Mouse (Mus musculus): ENCODE data around the gene Srgn. TPM values are rescaled to one million over a fixed set of nuclear protein-coding genes. Genes with fewer than 3 reads are reported as not detected.

The Srgn gene
- polyA plus RNA-seq, 1 experiment from 2014 or later = 2.5 TPM

DNA sequence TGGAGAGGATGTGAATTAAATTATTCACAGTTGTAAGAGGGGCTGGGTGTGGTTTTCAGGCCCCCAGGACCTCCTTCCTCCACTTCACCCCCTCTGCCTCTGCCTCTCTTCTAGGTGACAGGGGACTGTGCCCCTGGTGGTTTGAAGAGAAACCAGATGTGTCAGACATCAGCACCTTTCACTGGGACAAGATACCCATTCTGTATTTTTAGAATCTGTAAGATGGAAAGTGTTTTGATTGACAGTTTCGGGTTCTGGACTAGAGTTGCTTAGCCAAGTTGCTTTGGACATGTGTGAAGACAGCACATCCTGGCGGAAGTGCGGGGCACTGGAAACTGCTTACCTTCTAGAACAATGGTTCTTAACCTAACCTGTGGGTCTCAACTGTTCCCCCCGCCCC, 17.1 kb upstream of the Srgn start:
- no peaks in the 10 kb centered on the region for H3K36me3 ChIP-seq
- H3K27ac ChIP-seq = no peak overlapping the region
- H3K9me3 ChIP-seq (replicated peaks) = no peaks in the 10 kb centered on the region
- no peaks in the 10 kb centered on the region for H3K4me1 ChIP-seq
- no peak overlapping the region for H3K4me3 ChIP-seq
- no peaks in the 10 kb centered on the region for H3K27me3 ChIP-seq (ENCODE audit: low read depth, poor library complexity, severe bottlenecking)
- 90% methylated on average over 4 of the region's 4 CpGs for WGBS
- DNase-seq (ENCODE audit: low spot score) = no peak

DNA sequence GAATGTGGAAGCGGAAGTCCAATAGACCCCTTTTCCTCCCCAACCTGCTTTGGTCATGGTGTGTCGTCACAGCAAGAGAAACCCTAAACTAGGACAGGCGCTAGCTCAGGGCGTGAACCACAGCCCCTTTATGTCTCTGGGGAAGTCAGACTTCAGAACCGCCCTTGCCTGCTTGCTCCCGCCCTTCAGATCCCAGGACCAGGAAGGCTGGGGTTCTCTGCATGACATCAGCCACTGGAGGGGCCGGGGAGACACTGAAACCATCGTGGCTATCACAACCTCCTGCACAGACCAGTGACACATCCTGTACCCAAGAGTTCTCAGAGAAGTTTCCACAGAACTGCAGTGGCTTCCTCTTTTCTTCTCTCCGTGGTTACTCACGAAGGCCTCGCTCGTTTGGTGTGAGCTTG, 16.2 kb upstream of the Srgn start:
- Histone ChIP-seq H3K27me3 (ENCODE audit: low read depth, poor library complexity, severe bottlenecking) (no peaks in the 10 kb centered on the region), H3K4me3 (no peak overlapping the region), H3K36me3 (no peaks in the 10 kb centered on the region), H3K27ac (no peak overlapping the region), H3K9me3 (replicated peaks) (no peaks in the 10 kb centered on the region), H3K4me1 (no peaks in the 10 kb centered on the region)
- WGBS = 80% methylated on average over 12 of the region's 12 CpGs
- DNase-seq (ENCODE audit: low spot score) = no peak

DNA sequence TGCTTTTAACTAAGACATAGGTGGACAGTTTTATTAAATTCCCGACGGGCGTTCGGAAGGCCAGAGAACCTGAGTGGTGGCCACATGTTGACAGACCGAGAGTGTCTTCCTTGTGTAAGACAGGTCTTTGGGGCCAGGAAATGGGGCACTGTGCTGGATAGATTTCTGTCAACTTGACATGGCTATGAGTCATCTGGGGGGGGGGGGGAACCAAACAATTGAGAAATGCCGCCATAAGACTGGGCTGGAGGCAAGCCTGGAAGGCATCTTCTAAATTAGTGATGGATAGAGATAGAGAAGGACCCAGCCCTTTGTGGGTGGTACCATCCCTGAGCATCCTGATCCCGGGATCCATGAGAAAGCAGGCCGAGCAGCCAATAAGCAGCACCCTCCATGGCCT, 15.7 kb upstream of the Srgn start:
- Histone ChIP-seq H3K4me1 (no peaks in the 10 kb centered on the region), H3K36me3 (no peaks in the 10 kb centered on the region), H3K27me3 (ENCODE audit: low read depth, poor library complexity, severe bottlenecking) (no peaks in the 10 kb centered on the region), H3K9me3 (replicated peaks) (no peaks in the 10 kb centered on the region), H3K27ac (no peak overlapping the region), H3K4me3 (no peak overlapping the region)
- no peak for DNase-seq (ENCODE audit: low spot score)
- WGBS = 95% methylated on average over 8 of the region's 8 CpGs

DNA sequence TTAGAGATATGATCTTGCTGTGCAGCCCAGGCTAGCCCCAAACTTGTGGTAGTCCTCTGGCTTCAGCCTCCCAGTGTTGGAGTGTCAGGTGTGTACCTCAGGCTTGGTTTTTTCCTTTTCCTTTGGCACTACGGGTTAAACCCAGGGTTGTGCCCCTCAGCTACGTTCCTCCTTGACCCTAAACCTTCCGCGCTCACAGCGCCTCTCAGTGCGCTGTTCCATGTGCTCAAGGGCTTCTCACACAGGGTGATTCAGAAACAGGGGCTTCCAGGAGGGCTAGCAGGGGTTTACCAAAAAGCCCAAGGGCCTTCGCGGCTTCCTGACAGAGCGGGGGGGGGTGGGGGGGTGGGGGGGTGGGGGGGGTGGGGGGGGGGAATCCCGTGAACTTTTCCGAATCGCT, 15.3 kb upstream of the Srgn start:
- no peaks in the 10 kb centered on the region for H3K27me3 ChIP-seq (ENCODE audit: low read depth, poor library complexity, severe bottlenecking)
- H3K36me3 ChIP-seq = no peaks in the 10 kb centered on the region
- no peaks in the 10 kb centered on the region for H3K9me3 ChIP-seq (replicated peaks)
- 91% methylated on average over 12 of the region's 12 CpGs for WGBS
- DNase-seq (ENCODE audit: low spot score) = no peak
- H3K4me1 ChIP-seq = no peaks in the 10 kb centered on the region
- no peak overlapping the region for H3K27ac ChIP-seq
- H3K4me3 ChIP-seq = no peak overlapping the region

DNA sequence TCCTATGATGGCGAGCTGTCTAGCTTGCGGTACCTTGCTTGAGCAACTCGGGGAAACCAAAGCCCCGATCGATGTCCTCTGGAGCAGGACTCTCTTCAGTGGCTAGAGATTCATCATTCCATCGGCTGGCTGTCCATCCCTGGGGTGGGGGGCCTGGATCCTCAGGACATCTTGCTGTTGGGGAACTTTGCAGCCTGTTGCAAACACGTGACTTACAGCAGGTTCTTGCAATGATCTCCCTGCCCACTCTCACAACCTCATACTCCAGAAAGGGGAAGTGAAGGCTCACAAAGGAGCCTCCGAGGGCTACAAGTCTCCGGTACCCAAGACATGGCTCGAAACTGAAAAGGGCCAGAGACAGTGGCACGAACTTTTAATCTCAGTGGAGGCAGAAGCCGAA, 14.2 kb upstream of the Srgn start:
- DNase-seq (ENCODE audit: low spot score) = no peak
- Histone ChIP-seq H3K4me3 (no peak overlapping the region), H3K9me3 (replicated peaks) (no peaks in the 10 kb centered on the region), H3K27ac (no peak overlapping the region), H3K36me3 (no peaks in the 10 kb centered on the region), H3K27me3 (ENCODE audit: low read depth, poor library complexity, severe bottlenecking) (no peaks in the 10 kb centered on the region), H3K4me1 (no peaks in the 10 kb centered on the region)
- WGBS = 92% methylated on average over 12 of the region's 12 CpGs

DNA sequence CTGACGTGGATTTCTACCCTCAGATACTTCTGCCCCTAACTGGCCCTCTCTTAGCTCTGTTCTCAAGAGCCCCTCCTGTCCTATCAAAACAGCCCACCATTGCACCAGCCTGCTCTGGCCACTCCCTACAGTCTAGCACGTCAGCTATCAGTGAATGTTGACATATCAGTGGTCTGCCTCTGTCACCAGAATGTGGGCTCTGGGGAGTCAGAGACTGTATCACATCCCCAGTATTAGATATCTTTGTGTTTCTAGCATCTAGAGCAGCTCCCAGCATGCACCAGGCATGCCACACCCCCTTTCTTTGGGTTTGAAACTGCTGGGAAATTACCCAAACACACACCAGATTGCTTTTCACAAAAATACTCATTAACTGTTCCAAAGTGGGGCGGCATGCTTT, 13.5 kb upstream of the Srgn start:
- WGBS = 81% methylated on average over 3 of the region's 3 CpGs

DNA sequence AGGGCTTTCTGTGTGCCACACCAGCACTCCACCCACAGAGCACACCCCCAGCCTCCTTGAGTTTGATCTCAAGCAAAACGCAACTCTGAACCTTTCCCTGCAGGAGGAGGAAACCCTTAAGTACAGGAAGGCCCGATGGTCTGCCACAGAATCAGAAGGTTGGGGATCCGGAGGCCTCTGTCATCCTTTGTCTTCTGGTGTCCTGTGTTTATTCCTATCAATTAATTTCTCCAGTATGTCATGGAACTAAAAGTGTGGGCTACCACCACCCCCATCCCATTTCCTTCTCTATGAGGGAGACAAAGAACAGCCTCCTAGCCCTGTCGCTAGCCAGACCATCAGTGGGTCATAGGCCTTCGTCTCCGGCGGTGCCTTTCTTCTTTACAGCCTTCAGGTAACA, 7.3 kb upstream of the Srgn start:
- Histone ChIP-seq H3K36me3 (no peaks in the 10 kb centered on the region), H3K27me3 (ENCODE audit: low read depth, poor library complexity, severe bottlenecking) (no peaks in the 10 kb centered on the region), H3K9me3 (replicated peaks) (no peaks in the 10 kb centered on the region), H3K4me1 (no peaks in the 10 kb centered on the region), H3K27ac (no peak overlapping the region), H3K4me3 (no peak overlapping the region)
- no peak for DNase-seq (ENCODE audit: low spot score)
- 82% methylated on average over 7 of the region's 7 CpGs for WGBS

More for the DNA sequence above, 13.5 kb upstream of the Srgn start:
- H3K9me3 ChIP-seq (replicated peaks) = no peaks in the 10 kb centered on the region
- H3K4me3 ChIP-seq = no peak overlapping the region
- DNase-seq (ENCODE audit: low spot score) = no peak
- H3K36me3 ChIP-seq = no peaks in the 10 kb centered on the region
- H3K27me3 ChIP-seq (ENCODE audit: low read depth, poor library complexity, severe bottlenecking) = no peaks in the 10 kb centered on the region
- H3K4me1 ChIP-seq = no peaks in the 10 kb centered on the region
- H3K27ac ChIP-seq = no peak overlapping the region

DNA sequence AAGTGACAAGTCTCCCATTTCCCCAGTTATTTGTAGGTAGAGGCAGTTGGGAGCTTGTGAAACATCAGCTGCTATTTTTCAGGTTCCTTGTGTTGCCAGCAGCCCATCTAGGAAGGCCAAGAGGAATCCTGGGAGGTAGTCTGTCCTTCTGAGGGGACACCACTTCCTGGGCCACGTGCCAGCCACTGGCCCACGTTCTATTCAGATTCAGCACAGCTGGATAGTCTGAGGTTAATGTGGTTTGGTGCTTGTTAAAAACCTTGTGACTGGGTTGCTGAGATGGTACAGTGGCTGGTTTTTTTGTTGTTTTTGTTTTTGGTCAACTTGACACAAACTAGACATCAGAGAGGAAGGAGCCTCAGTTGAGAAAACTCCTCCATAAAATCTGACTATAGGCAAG, 5.6 kb upstream of the Srgn start:
- Histone ChIP-seq H3K36me3 (no peaks in the 10 kb centered on the region), H3K9me3 (replicated peaks) (no peaks in the 10 kb centered on the region), H3K4me3 (no peak overlapping the region), H3K27ac (no peak overlapping the region), H3K27me3 (ENCODE audit: low read depth, poor library complexity, severe bottlenecking) (no peaks in the 10 kb centered on the region), H3K4me1 (no peaks in the 10 kb centered on the region)
- WGBS = 69% methylated on average over 2 of the region's 2 CpGs
- no peak for DNase-seq (ENCODE audit: low spot score)

DNA sequence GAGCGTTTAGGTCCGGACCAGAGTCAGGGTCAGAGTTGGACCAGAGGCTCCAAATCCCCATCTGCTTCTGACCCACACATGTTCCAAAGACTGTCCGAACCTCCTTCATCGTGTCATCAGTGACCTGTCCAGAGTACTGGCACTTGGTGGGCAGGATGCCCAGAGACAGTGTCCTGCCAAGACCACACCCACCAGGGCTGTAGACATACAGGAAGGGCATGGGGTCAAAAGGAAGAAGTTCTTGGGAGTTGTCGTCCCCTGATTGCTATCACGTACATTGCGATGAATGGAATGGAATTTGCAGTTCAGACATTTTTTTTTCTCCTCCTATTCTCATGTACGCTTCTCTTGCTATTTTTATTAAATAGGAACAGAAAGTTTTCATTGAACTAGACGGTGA, 2.9 kb upstream of the Srgn start:
- 88% methylated on average over 9 of the region's 9 CpGs for WGBS
- no peak overlapping the region for H3K4me3 ChIP-seq
- no peaks in the 10 kb centered on the region for H3K4me1 ChIP-seq
- H3K9me3 ChIP-seq (replicated peaks) = no peaks in the 10 kb centered on the region
- no peak for DNase-seq (ENCODE audit: low spot score)
- H3K36me3 ChIP-seq = no peaks in the 10 kb centered on the region
- H3K27ac ChIP-seq = no peak overlapping the region
- H3K27me3 ChIP-seq (ENCODE audit: low read depth, poor library complexity, severe bottlenecking) = no peaks in the 10 kb centered on the region

DNA sequence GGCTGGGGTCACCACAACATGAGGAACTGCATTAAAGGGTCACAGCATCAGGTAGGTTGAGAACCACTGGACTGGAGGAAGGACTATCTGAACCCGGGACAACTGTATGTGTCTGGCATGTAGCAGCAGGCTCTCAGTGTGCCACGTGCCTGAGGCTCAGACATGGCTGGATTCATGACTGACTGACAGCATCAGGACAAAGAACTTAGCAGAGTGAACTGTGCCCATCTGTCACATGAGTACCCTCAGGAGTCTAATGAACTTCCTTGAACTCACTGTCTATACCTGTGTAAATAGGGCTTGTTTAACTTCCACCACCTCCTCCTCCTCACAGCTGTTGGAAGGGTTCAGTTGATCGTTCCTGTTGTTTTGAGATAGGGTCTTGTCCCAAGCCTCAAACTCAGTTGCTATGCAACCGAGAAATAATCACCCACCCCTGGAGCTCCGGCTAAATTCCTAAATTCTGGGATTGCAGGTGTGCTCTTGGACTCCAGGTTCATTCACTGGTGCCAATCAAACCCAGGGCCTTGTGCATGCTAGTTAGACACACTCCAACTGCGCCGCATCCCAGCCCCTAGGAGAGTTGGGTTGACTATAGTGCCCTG, 4.8 kb downstream of the Srgn start:
- DNase-seq (ENCODE audit: low spot score) = no peak
- H3K27me3 ChIP-seq (ENCODE audit: low read depth, poor library complexity, severe bottlenecking) = no peaks in the 10 kb centered on the region
- H3K27ac ChIP-seq = no peak overlapping the region
- no peaks in the 10 kb centered on the region for H3K36me3 ChIP-seq
- H3K4me3 ChIP-seq = no peak overlapping the region
- 82% methylated on average over 7 of the region's 7 CpGs for WGBS
- no peaks in the 10 kb centered on the region for H3K9me3 ChIP-seq (replicated peaks)
- no peaks in the 10 kb centered on the region for H3K4me1 ChIP-seq

DNA sequence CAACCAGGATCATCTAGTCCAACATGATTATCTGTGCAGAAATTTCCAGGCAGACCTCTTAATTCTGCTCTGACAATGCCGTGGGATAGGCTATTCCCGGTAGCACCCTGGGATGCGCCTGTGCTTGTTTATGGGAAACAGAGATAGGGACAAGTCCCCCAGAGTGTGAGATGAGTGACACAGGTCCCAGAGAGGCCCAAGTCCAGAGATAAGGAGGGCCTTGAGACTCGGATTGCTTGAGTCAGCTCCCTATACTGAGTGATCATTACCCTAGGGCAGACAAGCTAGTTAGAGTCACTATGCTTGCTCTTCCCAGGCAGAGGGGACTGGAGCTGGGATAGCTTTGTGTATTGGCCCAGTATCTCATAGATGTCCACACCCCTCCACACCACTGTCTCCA, 5.5 kb downstream of the Srgn start:
- no peak overlapping the region for H3K4me3 ChIP-seq
- no peaks in the 10 kb centered on the region for H3K9me3 ChIP-seq (replicated peaks)
- H3K36me3 ChIP-seq = no peaks in the 10 kb centered on the region
- 68% methylated on average over 4 of the region's 4 CpGs for WGBS
- H3K4me1 ChIP-seq = no peaks in the 10 kb centered on the region
- no peak for DNase-seq (ENCODE audit: low spot score)
- no peak overlapping the region for H3K27ac ChIP-seq
- no peaks in the 10 kb centered on the region for H3K27me3 ChIP-seq (ENCODE audit: low read depth, poor library complexity, severe bottlenecking)

DNA sequence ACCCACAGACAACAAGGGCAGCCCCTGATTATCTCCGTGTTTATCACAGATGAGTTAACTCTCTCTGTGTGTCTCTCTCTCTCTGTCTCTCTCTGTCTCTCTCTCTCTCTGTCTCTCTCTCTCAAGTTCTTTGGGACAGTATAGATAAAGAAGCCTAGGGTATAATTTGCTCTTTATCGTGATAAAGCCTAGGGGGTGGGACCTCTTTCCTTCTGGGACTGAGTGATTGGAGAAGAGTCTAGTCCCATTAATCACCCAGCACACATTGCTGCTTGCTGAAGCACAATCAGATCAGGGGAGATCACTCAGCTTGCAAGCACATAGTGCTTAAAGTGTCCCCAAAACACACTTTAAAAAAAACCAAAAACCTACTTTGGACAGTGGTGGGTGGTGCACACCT, 6.3 kb downstream of the Srgn start:
- Histone ChIP-seq H3K36me3 (no peaks in the 10 kb centered on the region), H3K27ac (no peak overlapping the region), H3K27me3 (ENCODE audit: low read depth, poor library complexity, severe bottlenecking) (no peaks in the 10 kb centered on the region), H3K9me3 (replicated peaks) (no peaks in the 10 kb centered on the region), H3K4me1 (no peaks in the 10 kb centered on the region), H3K4me3 (no peak overlapping the region)
- no peak for DNase-seq (ENCODE audit: low spot score)
- WGBS = 69% methylated on average over 2 of the region's 2 CpGs

DNA sequence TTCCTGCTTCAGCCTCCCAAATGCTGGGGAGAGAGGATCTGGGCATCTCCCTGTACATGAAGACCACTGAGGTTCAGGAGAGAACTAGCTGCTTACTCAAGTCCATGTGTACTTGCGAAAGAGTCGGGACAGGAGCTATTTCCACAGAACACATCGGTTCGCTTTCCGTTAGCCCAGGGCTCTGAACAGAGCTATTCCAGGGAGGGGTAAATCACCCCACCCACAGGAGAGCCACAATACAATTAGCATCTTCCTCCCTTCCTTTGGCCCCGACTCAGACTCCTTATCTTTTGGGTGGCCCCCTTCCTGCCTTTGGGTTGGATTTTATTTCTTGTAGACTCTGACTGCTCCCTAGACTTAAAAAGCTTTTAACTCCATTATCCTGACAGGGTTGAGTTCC, 9.7 kb downstream of the Srgn start:
- no peaks in the 10 kb centered on the region for H3K9me3 ChIP-seq (replicated peaks)
- 87% methylated on average over 6 of the region's 6 CpGs for WGBS
- no peak for DNase-seq (ENCODE audit: low spot score)

DNA sequence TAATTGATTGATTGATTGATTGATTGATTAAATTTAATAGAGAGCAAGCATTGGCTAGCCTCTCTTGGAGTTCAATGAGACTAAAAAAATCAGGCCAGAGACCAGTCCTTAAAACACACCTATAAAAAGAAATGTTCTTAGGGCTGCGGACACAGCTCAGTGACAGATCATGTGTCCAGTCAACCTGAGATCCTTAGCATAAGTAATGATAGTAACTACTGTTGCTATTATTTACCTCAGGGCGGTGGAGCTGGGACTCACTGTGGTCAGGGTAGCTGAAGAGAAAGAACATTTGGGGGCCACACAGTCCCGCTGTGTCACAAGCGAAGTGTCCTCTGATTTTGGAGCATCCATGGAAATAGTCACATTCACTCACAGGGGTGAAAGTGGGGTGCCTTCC, 14.4 kb downstream of the Srgn start:
- Histone ChIP-seq H3K4me1 (peaks cover 8% of the 10 kb centered on the region), H3K27me3 (ENCODE audit: low read depth, poor library complexity, severe bottlenecking) (peaks cover 23% of the 10 kb centered on the region)
- 96% methylated on average over 4 of the region's 4 CpGs for WGBS

More for the DNA sequence above, 9.7 kb downstream of the Srgn start:
- Histone ChIP-seq H3K27ac (no peak overlapping the region), H3K36me3 (no peaks in the 10 kb centered on the region), H3K4me1 (no peaks in the 10 kb centered on the region), H3K27me3 (ENCODE audit: low read depth, poor library complexity, severe bottlenecking) (no peaks in the 10 kb centered on the region), H3K4me3 (no peak overlapping the region)

More for the DNA sequence above, 14.4 kb downstream of the Srgn start:
- no peak for DNase-seq (ENCODE audit: low spot score)
- Histone ChIP-seq H3K36me3 (no peaks in the 10 kb centered on the region), H3K9me3 (replicated peaks) (no peaks in the 10 kb centered on the region), H3K4me3 (no peak overlapping the region), H3K27ac (no peak overlapping the region)
